Mouse (Mus musculus) adrenal gland (tissue): Measurements from ENCODE around the gene Gm20852.
"Not testable (repeated sequence)": the region's sequence is repeated elsewhere in the genome, so short reads cannot be mapped to it uniquely, and the experiment has no call there.

Experiments used
- intact Hi-C: fragments of 180-260 bp; cut with DNase I; formaldehyde crosslinking; loops from one replicate; pipeline ENCODE4 v1.15.1; 2025
- long read RNA-seq, 2 experiments: library from polyadenylated mRNA; unstranded; transcript quantifications; one replicate each; pipeline ENCODE4 v2.0.0; 2020; ENCODE audit warnings: borderline replicate concordance in 1 of 2; ENCODE audit not compliant: insufficient replicate concordance in 1 of 2

The Gm20852 gene
- long read RNA-seq, experiment 1: 0 reads
- long read RNA-seq, experiment 2: 0 reads

GRCm38 (mm10) chrY:66742023-66742422, at the start of gene Gm20852:
TSS of gene Gm20852 (minus strand) at chrY:66742123.
- intact Hi-C loops: not testable (repeated sequence)
